Mouse (Mus musculus) heart, adult 2 months (tissue): ENCODE data around the gene Eci3. TPM values are rescaled to one million over a fixed set of nuclear protein-coding genes. Genes with fewer than 3 reads are reported as not detected.

Source experiments
- DNase-seq, 2 experiments: peaks; one replicate each; pipeline ENCODE4 v3.0.0; 2021
- H3K27ac ChIP-seq: fragments of 200-600 bp; 2 replicates; pipeline ENCODE4 v1.8.1; 2022
- H3K27me3 ChIP-seq: fragments of 200-500 bp; 2 replicates; pipeline ENCODE4 v1.6.1; 2012; ENCODE audit warnings: mild to moderate bottlenecking, low read length, inconsistent platforms, mixed read lengths; ENCODE audit not compliant: control insufficient read depth, insufficient read depth
- H3K36me3 ChIP-seq: fragments of 200-500 bp; 2 replicates; pipeline ENCODE4 v1.6.1; 2012; ENCODE audit warnings: low read length, inconsistent platforms; ENCODE audit not compliant: control insufficient read depth, insufficient read depth
- H3K4me1 ChIP-seq: fragments of 200-500 bp; 2 replicates; pipeline ENCODE4 v1.6.1; 2011; ENCODE audit warnings: low read length; ENCODE audit not compliant: control insufficient read depth, insufficient read depth
- H3K4me3 ChIP-seq: fragments of 200-600 bp; 2 replicates; pipeline ENCODE4 v1.8.1; 2022
- H3K79me2 ChIP-seq: fragments of 200-500 bp; replicated peaks from 2 replicates; pipeline ENCODE4 v1.6.1; 2012; ENCODE audit warnings: mild to moderate bottlenecking, inconsistent platforms, low read length, moderate library complexity, mixed read lengths; ENCODE audit not compliant: control insufficient read depth, insufficient read depth
- H3K9ac ChIP-seq: fragments of 200-500 bp; 2 replicates; pipeline ENCODE4 v1.6.1; 2012; ENCODE audit warnings: low read depth, mild to moderate bottlenecking, control low read depth, inconsistent platforms, low read length, mixed read lengths
- CTCF ChIP-seq: fragments of 200-600 bp; IDR thresholded peaks from 2 replicates; pipeline ENCODE4 v1.8.1; 2022; ENCODE audit warnings: antibody characterized with exemption, mild to moderate bottlenecking, moderate library complexity
- EP300 ChIP-seq: fragments of 200-500 bp; IDR thresholded peaks from 2 replicates; pipeline ENCODE4 v1.6.1; 2011; ENCODE audit warnings: low read depth, low read length, control low read depth; ENCODE audit not compliant: insufficient read depth
- POLR2A ChIP-seq: fragments of 200-500 bp; IDR thresholded peaks from 2 replicates; pipeline ENCODE4 v1.6.1; 2011; ENCODE audit warnings: mild to moderate bottlenecking, low read depth, low read length, control low read depth; ENCODE audit not compliant: insufficient read depth
- WGBS: fragments of 180-500 bp; shearing (Covaris S2); methylation state at CpG from one replicate; pipeline ENCODE4 v1.1.7; 2018; 5-methylcytosine and 5-hydroxymethylcytosine counted together
- intact Hi-C: fragments of 180-260 bp; cut with DNase I; formaldehyde crosslinking; loops from one replicate; pipeline ENCODE4 v1.15.1; 2025
- long read RNA-seq: library from polyadenylated mRNA; stranded (forward); transcript quantifications from one replicate; pipeline ENCODE4 v2.0.0, GENCODE M21; 2021
- polyA plus RNA-seq: library from polyadenylated mRNA; depleted of rRNA; stranded (reverse); fragments of >200 nt; gene quantifications from 2 replicates; pipeline ENCODE4 v1.2.3, GENCODE M21; 2012; rRNA removed
- total RNA-seq, 2 experiments: library from RNA; stranded (reverse); gene quantifications; 2 replicates each; pipeline ENCODE4 v1.2.3; 2021

Eci3 gene
- total RNA-seq (1 to 10 TPM; 2.3 to 2.5 TPM), polyA plus RNA-seq (0.12 and 0.47 TPM in 2 replicates)
- long read RNA-seq: 0 reads

- no peaks in the 10 kb centered on the region for H3K36me3 ChIP-seq
- WGBS: 7% methylated on average over 32 of the region's 32 CpGs
- H3K27me3 ChIP-seq: peaks cover 3% of the 10 kb centered on the region
- intact Hi-C loops: no loop called here
- no peaks in the 10 kb centered on the region for H3K79me2 ChIP-seq
- peak within 1 kb of the TSS; percentile 43 for H3K4me3 ChIP-seq
- peak; percentile 47 to 52 for DNase-seq
- peaks cover 4% of the 10 kb centered on the region; the same call in 1 of the 2 replicates for H3K4me1 ChIP-seq
- H3K9ac ChIP-seq: no peak within 1 kb of the TSS
- no peak within 1 kb of the TSS; the same call in 1 of the 2 replicates for H3K27ac ChIP-seq
- TF ChIP-seq EP300: no peak
- no peak for TF ChIP-seq CTCF
- no peak for TF ChIP-seq POLR2A
Observed at GRCm38 (mm10) chr13:34963511-34964397, at the start of gene Eci3. Gene Eci3, minus strand, starts transcription at chr13:34963810.

GRCm38 (mm10) chr13:34995925-34996324 is 32.3 kb upstream of the Eci3 start:
- no peak for DNase-seq
- Histone ChIP-seq H3K36me3 (peaks cover 15% of the 10 kb centered on the region), H3K4me3 (no peak overlapping the region), H3K79me2 (no peaks in the 10 kb centered on the region), H3K27ac (no peak overlapping the region), H3K27me3 (no peaks in the 10 kb centered on the region), H3K9ac (no peak overlapping the region), H3K4me1 (peaks cover 5% of the 10 kb centered on the region)
- WGBS: 26% methylated on average over 2 of the region's 2 CpGs
- intact Hi-C loops: loop anchor here (2.0 kb wide), 1 partner anchor 31 kb away; the partner anchor contains the start of gene Eci2
- TF ChIP-seq CTCF: no peak
- no peak for TF ChIP-seq EP300
- no peak for TF ChIP-seq POLR2A

GRCm38 (mm10) chr13:34993983-34994811 is 30.6 kb upstream of the Eci3 start:
- H3K4me1 ChIP-seq: peaks cover 5% of the 10 kb centered on the region
- TF ChIP-seq POLR2A (peak; percentile 90), EP300 (peak; percentile 63; the same call in 1 of the 2 replicates), CTCF (no peak)
- 2% methylated on average over 33 of the region's 33 CpGs for WGBS
- no peaks in the 10 kb centered on the region for H3K79me2 ChIP-seq
- no peaks in the 10 kb centered on the region for H3K27me3 ChIP-seq
- intact Hi-C loops: loop anchor here (1.0 to 2.0 kb wide), 2 partner anchors 33 to 118 kb away; partner anchors contain the start of gene Eci2
- DNase-seq: peak; percentile 95
- H3K27ac ChIP-seq: peak overlapping the region; percentile 97
- peak overlapping the region; percentile 83 for H3K9ac ChIP-seq
- peaks cover 17% of the 10 kb centered on the region for H3K36me3 ChIP-seq
- peak overlapping the region; percentile 85 for H3K4me3 ChIP-seq

GRCm38 (mm10) chr13:34993595-34993982 is 30.0 kb upstream of the Eci3 start:
- Histone ChIP-seq H3K27ac (peak overlapping the region; percentile 97), H3K4me3 (peak overlapping the region; percentile 85), H3K4me1 (peaks cover 5% of the 10 kb centered on the region), H3K79me2 (no peaks in the 10 kb centered on the region), H3K9ac (peak overlapping the region; percentile 83), H3K36me3 (peaks cover 17% of the 10 kb centered on the region), H3K27me3 (no peaks in the 10 kb centered on the region)
- under 1% methylated on average over 22 of the region's 22 CpGs for WGBS
- TF ChIP-seq POLR2A (no peak), EP300 (no peak), CTCF (no peak)
- intact Hi-C loops: no loop called here
- no peak for DNase-seq

- peak overlapping the region; percentile 85 for H3K4me3 ChIP-seq
- peak overlapping the region; percentile 83 for H3K9ac ChIP-seq
- H3K36me3 ChIP-seq: peaks cover 17% of the 10 kb centered on the region
- intact Hi-C loops: no loop called here
- peaks cover 5% of the 10 kb centered on the region for H3K4me1 ChIP-seq
- no peaks in the 10 kb centered on the region for H3K27me3 ChIP-seq
- 70% methylated on average over 4 of the region's 4 CpGs for WGBS
- H3K27ac ChIP-seq: peak overlapping the region; percentile 97
- no peak for DNase-seq
- no peaks in the 10 kb centered on the region for H3K79me2 ChIP-seq
- TF ChIP-seq EP300: no peak
- TF ChIP-seq POLR2A: no peak
- no peak for TF ChIP-seq CTCF
Observed at GRCm38 (mm10) chr13:34993085-34993484, 29.5 kb upstream of the Eci3 start.
